Mouse (Mus musculus): ENCODE data around the gene Batf3.

GRCm38 (mm10) chr1:191132240-191132639 is 34.6 kb downstream of the Batf3 start:
- TF ChIP-seq NELFE (IDR thresholded peaks at IDR 0.05; ENCODE audit: low read depth, low read length) (no peak), CTCF (conservative IDR thresholded peaks at IDR 0.05 in 1 of 2, IDR thresholded peaks at IDR 0.05 in 1 of 2; ENCODE audit: low read depth in 2 of 2, low read length in 2 of 2) (no peak), MXI1 (IDR thresholded peaks at IDR 0.05; ENCODE audit: low read depth, low read length) (no peak), KAT2A (IDR thresholded peaks at IDR 0.05; ENCODE audit: insufficient replicate concordance, low read length) (no peak), RCOR1 (conservative IDR thresholded peaks at IDR 0.05; ENCODE audit: low read depth, low read length) (no peak), SMC3 (IDR thresholded peaks at IDR 0.05; ENCODE audit: low read depth, low read length) (no peak)
